ENCODE assay signal across 8 mouse cellular contexts in the genomic region with DNA sequence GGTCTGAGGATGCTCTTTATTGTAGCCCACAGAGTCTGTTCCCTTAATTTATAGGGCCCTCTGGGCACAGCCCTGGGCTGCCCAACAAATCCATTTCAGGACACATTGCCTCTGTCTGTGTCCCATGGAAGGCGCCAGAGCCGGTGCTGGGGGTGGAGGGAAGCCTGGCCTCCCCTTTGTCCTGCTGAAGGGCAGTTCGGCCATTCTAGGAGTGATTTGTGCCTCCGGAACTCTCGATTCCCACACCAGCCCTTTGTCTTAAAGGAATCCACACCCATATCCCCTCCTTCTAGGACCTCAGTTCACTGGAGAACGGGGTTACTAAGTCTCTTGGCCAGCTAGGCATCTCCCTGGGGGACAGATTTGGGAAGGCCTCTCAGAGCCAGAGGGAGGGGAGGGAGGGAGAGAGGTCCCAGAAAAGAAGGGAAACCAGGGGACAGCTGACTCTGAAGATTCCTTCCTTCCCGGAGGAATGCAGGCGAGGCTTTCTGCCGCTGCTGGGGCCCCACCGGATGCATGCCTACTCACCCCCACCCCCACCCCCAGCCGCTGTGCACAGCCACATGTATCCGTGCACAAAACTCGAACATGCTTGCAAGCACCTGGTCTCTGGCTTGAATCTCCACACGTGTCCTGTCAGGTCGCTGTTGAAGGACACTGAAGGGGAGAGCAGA. TPM values are rescaled to one million over a fixed set of nuclear protein-coding genes. Genes with fewer than 3 reads are reported as not detected.
A peak's percentile ranks its signal among the peaks of the same experiment; 100 is the strongest.
DNase-seq lines count a peak whose midpoint lies in the region; ATAC-seq and TF ChIP-seq lines count a peak whose summit lies in the region.

No protein-coding gene starts in this region.

- no peak for TF ChIP-seq CTCF in kidney, postnatal 0 days (IDR thresholded peaks at IDR 0.05; ENCODE audit: low read depth)

- H3K4me3 ChIP-seq in heart, embryonic 12.5 days, result peak overlapping the region; percentile 5; the same call in 1 of the 2 replicates
- no peak overlapping the region for H3K4me3 ChIP-seq in kidney, postnatal 0 days (replicated peaks; ENCODE audit: low read depth, low read length)
- H3K4me3 ChIP-seq in midbrain, embryonic 12.5 days, result no peak overlapping the region

- no peak for ATAC-seq in CD4-positive, CD25-positive, alpha-beta regulatory T cell, adult 4 months
- ATAC-seq in heart, embryonic 12.5 days (ENCODE audit: insufficient number of reproducible peaks, low FRiP score), result 0 out of 2 replicates have a peak, but pooled peaks have one; percentile 49
- no peak; the same call in 1 of the 2 replicates for ATAC-seq in kidney, postnatal 0 days (replicated peaks; ENCODE audit: low FRiP score, low read depth)
- no peak for ATAC-seq in midbrain, embryonic 12.5 days (ENCODE audit: low FRiP score, low read depth)

- H3K27me3 ChIP-seq in heart, embryonic 12.5 days (replicated peaks), result no peaks in the 10 kb centered on the region
- H3K27me3 ChIP-seq in kidney, postnatal 0 days (ENCODE audit: insufficient read depth, low read length), result no peaks in the 10 kb centered on the region
- peaks cover 12% of the 10 kb centered on the region; the same call in 1 of the 2 replicates for H3K27me3 ChIP-seq in midbrain, embryonic 12.5 days

- H3K4me1 ChIP-seq in heart, embryonic 12.5 days (replicated peaks), result peaks cover 93% of the 10 kb centered on the region
- H3K4me1 ChIP-seq in kidney, postnatal 0 days (replicated peaks; ENCODE audit: insufficient read depth, low read length), result peaks cover 67% of the 10 kb centered on the region
- H3K4me1 ChIP-seq in midbrain, embryonic 12.5 days, result peaks cover 45% of the 10 kb centered on the region

- WGBS in heart, embryonic 12.5 days, result 8% methylated on average over 15 of the region's 15 CpGs
- 5% methylated on average over 15 of the region's 15 CpGs for WGBS in kidney, postnatal 0 days
- WGBS in midbrain, embryonic 12.5 days, result 7% methylated on average over 15 of the region's 15 CpGs

- H3K9me3 ChIP-seq in heart, embryonic 12.5 days (replicated peaks), result no peaks in the 10 kb centered on the region
- no peaks in the 10 kb centered on the region for H3K9me3 ChIP-seq in kidney, postnatal 0 days (replicated peaks; ENCODE audit: low read length)
- no peaks in the 10 kb centered on the region for H3K9me3 ChIP-seq in midbrain, embryonic 12.5 days

- H3K36me3 ChIP-seq in heart, embryonic 12.5 days, result no peaks in the 10 kb centered on the region
- no peaks in the 10 kb centered on the region for H3K36me3 ChIP-seq in kidney, postnatal 0 days (ENCODE audit: insufficient read depth, low read length)
- H3K36me3 ChIP-seq in midbrain, embryonic 12.5 days, result no peaks in the 10 kb centered on the region

- peak overlapping the region; percentile 58 for H3K4me2 ChIP-seq in heart, embryonic 12.5 days
- peak overlapping the region; percentile 48 for H3K4me2 ChIP-seq in kidney, postnatal 0 days (ENCODE audit: low read length)
- H3K4me2 ChIP-seq in midbrain, embryonic 12.5 days (replicated peaks), result peak overlapping the region; percentile 31

- peak overlapping the region; percentile 90 for H3K27ac ChIP-seq in heart, embryonic 12.5 days (ENCODE audit: poor library complexity, severe bottlenecking)
- peak overlapping the region; percentile 89 for H3K27ac ChIP-seq in kidney, postnatal 0 days
- peak overlapping the region; percentile 46 for H3K27ac ChIP-seq in midbrain, embryonic 12.5 days (replicated peaks)

- H3K9ac ChIP-seq in heart, embryonic 12.5 days, result peak overlapping the region; percentile 47
- H3K9ac ChIP-seq in kidney, postnatal 0 days (ENCODE audit: low read depth, low read length), result peak overlapping the region; percentile 47; the same call in 1 of the 2 replicates
- peak overlapping the region; percentile 39 for H3K9ac ChIP-seq in midbrain, embryonic 12.5 days (replicated peaks)

- peak; percentile 53 for DNase-seq in CD4-positive, CD25-positive, alpha-beta regulatory T cell, adult 2 months (ENCODE audit: low read depth, low spot score)
- peak; percentile 36 for DNase-seq in cerebellum, adult 9-10 months
- DNase-seq in kidney, postnatal 0 days (ENCODE audit: low spot score), result peak; percentile 95
- DNase-seq in frontal cortex, postnatal 14 days (ENCODE audit: low spot score in 2 of 2), result no peak
- DNase-seq in right cerebral cortex, postnatal 4 days, result no peak

RNA-seq across cellular contexts. Expression of a gene that starts 22.2 kb away (rescaled TPM):
- not detected for polyA plus RNA-seq in CD4-positive, CD25-positive, alpha-beta regulatory T cell, adult 4 months (2017; shearing (Covaris generic))
- not detected in 2 replicates for polyA plus RNA-seq in heart, embryonic 12.5 days (2016; fragmentation: Nextera tagmentation; extraction: Ambion mirVana)
- 0.04 TPM in 1 of 2 replicates, not detected in the other for polyA plus RNA-seq in kidney, postnatal 0 days (2015; fragmentation: Nextera tagmentation; extraction: Ambion mirVana)
- polyA plus RNA-seq in midbrain, embryonic 12.5 days (2016; fragmentation: Nextera tagmentation; extraction: Ambion mirVana), result not detected in 2 replicates

RNA-seq across cellular contexts. Expression of a gene that starts 41.9 kb away (rescaled TPM):
- polyA plus RNA-seq in CD4-positive, CD25-positive, alpha-beta regulatory T cell, adult 4 months (2017; shearing (Covaris generic)), result 10 to 100 TPM; 11.0 to 22.4 TPM
- 22.7 and 23.2 TPM in 2 replicates for polyA plus RNA-seq in heart, embryonic 12.5 days (2016; fragmentation: Nextera tagmentation; extraction: Ambion mirVana)
- 91.0 and 106 TPM in 2 replicates for polyA plus RNA-seq in kidney, postnatal 0 days (2015; fragmentation: Nextera tagmentation; extraction: Ambion mirVana)
- 17.5 and 19.6 TPM in 2 replicates for polyA plus RNA-seq in midbrain, embryonic 12.5 days (2016; fragmentation: Nextera tagmentation; extraction: Ambion mirVana)

RNA-seq across cellular contexts. Expression of a gene that starts 50.5 kb away (rescaled TPM):
- polyA plus RNA-seq in CD4-positive, CD25-positive, alpha-beta regulatory T cell, adult 4 months (2017; shearing (Covaris generic)), result 1 to 10 TPM; 3.0 to 3.8 TPM
- polyA plus RNA-seq in heart, embryonic 12.5 days (2016; fragmentation: Nextera tagmentation; extraction: Ambion mirVana), result 4.8 and 4.9 TPM in 2 replicates
- polyA plus RNA-seq in kidney, postnatal 0 days (2015; fragmentation: Nextera tagmentation; extraction: Ambion mirVana), result 4.8 and 5.1 TPM in 2 replicates
- polyA plus RNA-seq in midbrain, embryonic 12.5 days (2016; fragmentation: Nextera tagmentation; extraction: Ambion mirVana), result 4.2 TPM in 2 replicates

Comparison
In these comparisons a context has a peak if more than half of its experiments do, and no peak if none do; other contexts are left out.
1. DNase-seq: peak in CD4-positive, CD25-positive, alpha-beta regulatory T cell, adult 2 months (single experiment), cerebellum, adult 9-10 months (single experiment) and kidney, postnatal 0 days (single experiment); none in frontal cortex, postnatal 14 days (0 of 2) and right cerebral cortex, postnatal 4 days (single experiment).
2. Peak in every context shown above with its lines, with median percentiles within 50 percentile points of each other: H3K27ac ChIP-seq, H3K4me2 ChIP-seq and H3K9ac ChIP-seq.